Mouse (Mus musculus) megakaryocyte, embryonic 14.5 days (primary cell): ENCODE measurements around the gene Rack1. TPM values are rescaled to one million over a fixed set of nuclear protein-coding genes. Genes with fewer than 3 reads are reported as not detected.
A peak's percentile ranks its signal among the peaks of the same experiment; 100 is the strongest.
"Not testable (repeated sequence)": the region's sequence is repeated elsewhere in the genome, so short reads cannot be mapped to it uniquely, and the experiment has no call there.

Experiments
- H3K27me3 ChIP-seq: replicated peaks from 2 replicates; pipeline ENCODE3; 2012; ENCODE audit warnings: inconsistent platforms
- H3K36me3 ChIP-seq: replicated peaks from 2 replicates; pipeline ENCODE3; 2012; ENCODE audit warnings: low read length, inconsistent platforms, mixed read lengths
- H3K4me1 ChIP-seq: 2 replicates; pipeline ENCODE4 v1.6.1; 2012; ENCODE audit warnings: inconsistent platforms
- H3K4me3 ChIP-seq: replicated peaks from 2 replicates; pipeline ENCODE3; 2012; ENCODE audit warnings: moderate library complexity, mild to moderate bottlenecking, inconsistent platforms
- H3K9me3 ChIP-seq: 2 replicates; pipeline ENCODE4 v1.6.1; 2012; ENCODE audit warnings: inconsistent platforms
- FLI1 ChIP-seq: IDR thresholded peaks from 2 replicates; pipeline ENCODE4 v1.6.1; 2012; ENCODE audit warnings: low read length, inconsistent platforms, mixed read lengths
- GATA1 ChIP-seq: IDR thresholded peaks from 3 replicates; pipeline ENCODE4 v1.6.1; 2012; ENCODE audit warnings: mixed read lengths, low read length, inconsistent platforms, borderline replicate concordance
- polyA plus RNA-seq: library from polyadenylated mRNA; stranded (reverse); fragments of >175 nt; gene quantifications from 2 replicates; pipeline ENCODE4 v1.2.3, GENCODE M21; 2012; ENCODE audit warnings: low replicate concordance; ENCODE audit not compliant: insufficient read depth

The Rack1 gene
- polyA plus RNA-seq, 1 experiment, result 2,725 TPM

DNA sequence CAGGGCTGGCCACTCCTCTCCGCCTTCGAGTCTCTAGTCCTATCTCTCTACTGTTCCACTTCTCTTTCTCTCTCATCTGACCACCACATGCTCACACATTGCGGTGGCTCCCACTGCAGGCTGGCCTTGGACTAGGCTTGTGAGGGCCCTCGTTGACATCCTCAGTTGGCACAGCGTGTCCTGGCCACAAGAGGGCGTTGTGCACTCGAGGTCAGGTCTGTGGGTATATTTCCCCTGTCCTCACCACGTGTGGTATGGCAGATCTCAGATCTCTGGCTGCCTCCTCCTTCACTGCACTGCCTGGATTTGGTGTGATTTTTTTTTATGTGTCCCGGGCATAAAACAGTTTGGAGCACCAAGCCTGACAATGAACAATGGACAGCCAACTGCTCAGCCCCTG, 23.5 kb upstream of the Rack1 start:
- Histone ChIP-seq H3K4me1 (peaks cover 54% of the 10 kb centered on the region), H3K36me3 (no peaks in the 10 kb centered on the region), H3K27me3 (no peaks in the 10 kb centered on the region), H3K9me3 (no peaks in the 10 kb centered on the region), H3K4me3 (peak overlapping the region; percentile 59)
- TF ChIP-seq FLI1 (no peak), GATA1 (no peak)

DNA sequence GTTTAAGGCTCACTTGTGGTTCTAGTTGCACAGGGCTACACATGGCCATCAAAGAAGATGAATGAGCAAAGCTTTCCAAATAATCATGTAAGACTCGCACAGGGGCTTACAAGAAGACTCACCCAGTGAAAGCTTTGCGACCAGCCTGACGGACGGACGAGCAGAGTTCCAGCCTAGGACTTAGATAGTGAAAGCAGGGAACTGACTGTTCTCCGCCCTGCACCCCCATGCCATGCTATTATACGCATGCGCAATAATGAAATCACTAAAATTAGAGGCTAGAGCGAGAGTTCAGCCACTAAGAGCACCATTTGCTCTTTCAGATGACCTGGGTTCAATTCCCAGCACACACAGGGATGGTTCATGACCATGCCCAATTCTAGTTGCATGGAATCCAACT, 22.8 kb upstream of the Rack1 start:
- H3K27me3 ChIP-seq, result no peaks in the 10 kb centered on the region
- H3K9me3 ChIP-seq, result no peaks in the 10 kb centered on the region
- no peak overlapping the region for H3K4me3 ChIP-seq
- H3K4me1 ChIP-seq, result peaks cover 48% of the 10 kb centered on the region
- TF ChIP-seq FLI1 (no peak), GATA1 (no peak)
- peaks cover 2% of the 10 kb centered on the region for H3K36me3 ChIP-seq

DNA sequence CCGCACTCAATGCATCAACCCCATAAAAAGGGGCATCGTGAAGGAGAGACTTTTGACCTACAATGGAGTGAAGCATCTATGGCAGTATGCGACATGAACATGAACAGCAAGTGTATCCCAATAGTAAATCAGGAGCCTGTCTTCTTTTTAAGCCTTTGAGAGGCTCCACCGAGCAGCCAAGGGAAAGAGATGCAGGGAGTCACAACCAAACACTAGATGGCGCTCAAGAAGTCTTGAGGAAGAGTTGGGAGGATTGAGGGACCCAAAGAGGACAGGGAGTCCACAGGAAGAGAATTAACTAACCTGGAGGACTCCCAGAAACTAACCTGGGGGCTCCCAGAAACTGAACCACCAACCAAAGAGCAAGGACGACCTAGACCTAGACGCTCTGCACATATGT, 20.7 kb upstream of the Rack1 start:
- peaks cover 6% of the 10 kb centered on the region for H3K36me3 ChIP-seq
- H3K4me3 ChIP-seq, result peak overlapping the region; percentile 48
- TF ChIP-seq GATA1 (no peak), FLI1 (no peak)
- H3K4me1 ChIP-seq, result peaks cover 35% of the 10 kb centered on the region
- H3K27me3 ChIP-seq, result no peaks in the 10 kb centered on the region
- H3K9me3 ChIP-seq, result no peaks in the 10 kb centered on the region

DNA sequence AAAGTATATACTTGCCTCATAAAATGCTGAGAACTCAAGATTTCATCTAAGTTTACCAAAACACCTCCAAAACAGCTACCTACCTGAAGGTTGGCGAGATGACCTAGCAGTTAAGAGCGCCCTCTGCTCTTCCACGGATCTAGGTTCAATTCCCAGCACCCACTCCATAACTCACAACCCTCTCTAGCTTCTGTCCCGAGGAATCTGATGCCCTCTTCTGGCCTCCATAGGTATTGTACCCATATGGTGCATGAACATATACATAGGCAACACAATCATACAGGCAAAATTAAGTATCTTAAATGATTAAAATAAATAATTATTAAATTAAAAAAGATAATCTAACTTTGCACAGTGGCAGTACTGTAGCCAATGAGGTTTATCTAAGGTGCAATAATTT, 17.9 kb upstream of the Rack1 start:
- TF ChIP-seq GATA1 (no peak), FLI1 (no peak)
- no peak overlapping the region for H3K4me3 ChIP-seq
- H3K27me3 ChIP-seq, result no peaks in the 10 kb centered on the region
- peaks cover 22% of the 10 kb centered on the region for H3K4me1 ChIP-seq
- H3K9me3 ChIP-seq, result no peaks in the 10 kb centered on the region
- H3K36me3 ChIP-seq, result peaks cover 10% of the 10 kb centered on the region

DNA sequence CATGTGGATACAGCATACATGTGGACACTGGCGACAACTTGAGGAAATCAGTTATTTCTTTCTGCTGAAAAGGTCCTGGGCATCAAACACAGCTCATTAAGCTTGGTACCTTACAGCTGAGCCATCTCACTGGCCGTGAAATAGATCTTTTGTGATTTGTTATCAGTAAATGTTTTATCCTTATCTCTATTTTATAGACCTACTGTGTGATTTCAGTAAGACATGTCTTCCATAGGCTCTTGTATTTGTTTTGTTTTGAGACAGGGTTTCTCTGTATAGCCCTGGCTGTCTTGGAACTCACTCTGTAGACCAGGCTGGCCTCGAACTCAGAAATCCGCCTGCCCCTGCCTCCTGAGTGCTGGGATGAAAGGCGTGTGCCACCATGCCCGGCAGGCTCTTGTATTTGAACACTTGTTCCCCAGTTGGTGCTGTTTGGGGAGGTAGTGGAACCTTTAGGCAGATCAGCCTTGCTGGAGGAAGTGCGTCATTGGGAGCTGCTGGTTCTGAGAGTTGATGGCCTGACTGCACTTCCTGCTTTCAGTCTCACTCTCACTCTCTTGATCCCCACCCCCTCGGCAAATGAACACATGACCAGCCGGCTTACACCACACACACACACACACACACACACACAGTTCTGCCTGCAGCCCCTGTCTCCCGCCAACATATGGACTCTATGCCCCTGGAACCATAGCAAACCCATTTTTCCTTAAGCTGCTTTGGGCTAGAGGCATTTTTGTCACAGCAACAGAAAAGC, 12.5 kb upstream of the Rack1 start:
- no peak for TF ChIP-seq GATA1
- no peak for TF ChIP-seq FLI1
- Histone ChIP-seq H3K4me1 (peaks cover 47% of the 10 kb centered on the region), H3K27me3 (no peaks in the 10 kb centered on the region), H3K4me3 (peak overlapping the region; percentile 91), H3K9me3 (no peaks in the 10 kb centered on the region), H3K36me3 (peaks cover 8% of the 10 kb centered on the region)

DNA sequence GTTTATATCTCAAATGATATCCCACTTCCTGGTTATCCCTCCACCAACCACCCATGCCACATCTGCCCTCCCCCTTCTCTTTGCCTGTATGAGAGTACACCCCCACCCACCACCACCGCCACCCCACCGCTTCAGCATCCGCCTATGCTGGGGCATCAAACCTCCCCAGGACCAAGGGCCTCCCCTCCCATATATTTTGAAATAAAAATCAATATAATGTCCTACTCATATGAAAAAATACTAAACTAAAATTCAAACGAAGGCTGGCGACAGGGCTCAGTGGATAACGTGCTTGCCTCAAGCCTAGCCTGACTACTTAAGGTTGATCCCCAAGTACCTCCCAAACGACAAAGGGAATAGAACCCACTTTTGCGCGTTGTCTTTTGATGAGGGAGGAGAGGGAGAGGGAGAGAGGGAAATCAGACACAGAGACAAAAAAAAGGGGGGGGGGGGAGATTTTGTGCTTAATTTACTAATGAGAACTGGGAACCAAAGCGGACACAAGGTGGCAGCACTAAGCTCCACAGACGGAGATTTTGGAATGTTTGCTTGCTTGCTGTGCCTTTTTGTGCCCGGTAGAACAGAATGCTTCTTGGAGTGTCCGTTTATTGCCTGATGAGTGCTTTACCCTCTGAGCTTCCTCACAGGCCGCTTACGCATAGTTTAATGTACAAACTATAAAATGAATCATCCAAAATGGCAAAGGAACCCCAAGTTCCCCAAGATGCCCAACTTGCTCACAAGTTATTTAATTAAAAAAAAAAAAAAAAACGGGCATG, 11.6 kb upstream of the Rack1 start:
- Histone ChIP-seq H3K9me3 (no peaks in the 10 kb centered on the region), H3K4me1 (peaks cover 47% of the 10 kb centered on the region), H3K4me3 (peak overlapping the region; percentile 91), H3K27me3 (no peaks in the 10 kb centered on the region), H3K36me3 (peaks cover 6% of the 10 kb centered on the region)
- no peak for TF ChIP-seq FLI1
- no peak for TF ChIP-seq GATA1

DNA sequence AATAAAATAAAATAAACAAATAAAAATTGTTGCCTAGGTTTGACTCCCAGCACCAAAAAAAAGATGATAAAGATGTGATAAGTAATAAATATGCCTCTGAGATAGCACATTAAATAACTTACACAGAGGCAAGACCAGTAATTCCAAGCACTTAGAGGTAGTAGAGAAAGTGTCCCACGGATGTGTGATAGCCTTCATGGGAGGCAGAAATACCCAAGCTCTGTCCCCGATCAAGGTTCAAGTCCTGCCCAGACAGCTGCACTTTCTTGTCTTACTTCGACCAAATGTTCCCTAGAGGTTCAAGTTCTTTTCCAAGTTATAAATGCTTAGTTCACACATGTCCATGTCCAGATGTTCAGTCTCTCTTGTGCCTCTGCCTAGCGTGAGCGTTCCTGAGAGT, 10.9 kb upstream of the Rack1 start:
- Histone ChIP-seq H3K36me3 (peaks cover 10% of the 10 kb centered on the region), H3K4me1 (peaks cover 48% of the 10 kb centered on the region), H3K4me3 (no peak overlapping the region), H3K27me3 (no peaks in the 10 kb centered on the region), H3K9me3 (no peaks in the 10 kb centered on the region)
- TF ChIP-seq FLI1, result no peak
- no peak for TF ChIP-seq GATA1

DNA sequence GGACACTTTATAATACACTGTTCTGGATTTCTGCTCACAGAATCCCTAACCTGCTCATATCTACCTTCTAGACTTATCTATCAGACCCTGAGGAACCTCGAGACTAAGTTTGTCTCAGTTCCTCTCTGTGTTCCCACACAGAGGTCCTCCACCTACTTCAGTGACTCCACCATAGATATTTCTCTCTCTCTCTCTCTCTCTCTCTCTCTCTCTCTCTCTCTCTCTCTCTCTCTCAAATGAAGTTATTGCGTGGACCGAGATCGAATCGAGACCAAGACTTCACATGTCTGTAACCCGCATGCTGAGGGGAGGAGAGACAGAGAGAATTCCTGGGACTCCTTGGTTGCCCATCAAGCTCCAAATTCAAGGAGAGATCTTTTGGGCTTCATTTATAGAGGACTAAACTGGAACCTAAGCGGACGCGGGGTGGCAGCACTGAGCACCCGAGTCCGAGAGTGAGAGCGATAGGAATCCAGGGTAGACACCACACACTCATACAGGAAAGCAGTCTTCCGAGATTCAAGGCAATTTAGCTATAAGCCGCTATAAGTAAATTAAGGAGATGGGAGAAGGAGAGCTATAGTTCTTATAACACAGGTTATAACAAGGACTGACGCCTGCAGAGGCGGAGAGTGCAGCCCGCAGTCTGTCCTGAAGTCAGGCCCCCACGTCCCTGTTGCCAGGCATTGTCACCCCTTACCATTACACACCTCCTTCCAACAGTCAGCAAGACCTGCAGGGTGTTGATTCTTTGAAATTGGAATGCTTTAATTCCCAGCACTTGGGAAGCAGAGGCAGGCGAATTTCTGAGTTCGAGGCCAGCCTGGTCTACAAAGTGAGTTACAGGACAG, 9.9 kb upstream of the Rack1 start:
- no peaks in the 10 kb centered on the region for H3K27me3 ChIP-seq
- peaks cover 14% of the 10 kb centered on the region for H3K36me3 ChIP-seq
- H3K9me3 ChIP-seq, result no peaks in the 10 kb centered on the region
- peak overlapping the region; percentile 87 for H3K4me3 ChIP-seq
- peaks cover 44% of the 10 kb centered on the region for H3K4me1 ChIP-seq
- TF ChIP-seq GATA1, result no peak

DNA sequence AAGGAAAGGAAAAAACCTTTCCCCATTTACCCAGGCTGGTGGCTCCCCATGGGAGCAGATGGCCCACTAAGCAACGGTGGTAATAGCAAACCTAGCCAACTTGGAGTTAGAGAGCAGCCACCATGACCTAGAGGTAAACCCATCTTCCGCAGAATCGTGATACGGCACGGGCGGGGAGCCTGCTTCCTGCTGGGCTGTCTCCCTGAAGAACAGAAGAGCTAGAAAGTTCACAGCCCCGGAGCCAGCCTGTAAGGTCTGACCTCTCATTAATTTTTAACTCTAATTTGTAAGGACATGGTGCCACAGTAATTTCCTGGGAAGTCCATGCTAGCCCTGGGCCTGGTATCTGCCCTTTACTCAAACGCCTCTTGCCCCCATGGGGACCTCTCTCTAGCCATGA, 9.2 kb upstream of the Rack1 start:
- TF ChIP-seq FLI1, result no peak
- TF ChIP-seq GATA1, result no peak
- Histone ChIP-seq H3K4me1 (peaks cover 45% of the 10 kb centered on the region), H3K36me3 (peaks cover 11% of the 10 kb centered on the region), H3K9me3 (no peaks in the 10 kb centered on the region), H3K27me3 (no peaks in the 10 kb centered on the region), H3K4me3 (no peak overlapping the region)

DNA sequence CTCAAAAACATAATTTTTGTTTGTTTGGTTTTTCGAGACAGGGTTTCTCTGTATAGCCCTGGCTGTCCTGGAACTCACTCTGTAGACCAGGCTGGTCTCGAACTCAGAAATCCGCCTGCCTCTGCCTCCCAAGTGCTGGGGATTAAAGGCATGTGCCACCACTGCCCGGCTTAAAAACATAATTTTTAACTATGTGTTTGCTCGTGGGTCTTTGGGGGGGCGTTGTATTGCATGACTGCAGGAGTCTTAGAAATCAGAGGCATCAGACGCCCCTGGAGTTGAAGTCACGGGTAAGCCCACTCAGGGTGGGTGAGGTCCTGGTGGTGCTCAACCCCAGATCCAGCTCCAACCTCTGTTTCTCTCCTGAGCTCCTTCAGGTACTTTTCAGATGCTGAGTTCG, 8.2 kb upstream of the Rack1 start:
- peaks cover 53% of the 10 kb centered on the region for H3K4me1 ChIP-seq
- peaks cover 11% of the 10 kb centered on the region for H3K36me3 ChIP-seq
- not testable (repeated sequence) for H3K9me3 ChIP-seq, H3K4me3 ChIP-seq, H3K27me3 ChIP-seq
